Mouse (Mus musculus) stomach, postnatal 0 days (tissue): Measurements from ENCODE around the gene Atox1.

ENCODE experiments used
- CTCF ChIP-seq: IDR thresholded peaks from 2 replicates; pipeline ENCODE4 v1.5.1; 2016; ENCODE audit warnings: antibody characterized with exemption, low read depth, mild to moderate bottlenecking, moderate library complexity
- EP300 ChIP-seq: optimal IDR thresholded peaks from 2 replicates; pipeline ENCODE3; 2016; ENCODE audit warnings: antibody characterized with exemption

- no peak for TF ChIP-seq CTCF
- TF ChIP-seq EP300: no peak
Measured at GRCm38 (mm10) chr11:55439718-55440117, 21.3 kb downstream of the Atox1 start.
